8 mouse cellular contexts compared by ENCODE assay signal in genomic region chr4:124657781-124658180, GRCm38 (mm10). TPM values are rescaled to one million over a fixed set of nuclear protein-coding genes. Genes with fewer than 3 reads are reported as not detected.
A peak's percentile ranks its signal among the peaks of the same experiment; 100 is the strongest.
DNase-seq lines count a peak whose midpoint lies in the region; ATAC-seq and TF ChIP-seq lines count a peak whose summit lies in the region.

No protein-coding gene starts in this region.

- H3K4me2 ChIP-seq in heart, embryonic 11.5 days = peak overlapping the region; percentile 100
- H3K4me2 ChIP-seq in limb, embryonic 14.5 days (replicated peaks; ENCODE audit: low read depth, low read length, severe bottlenecking) = peak overlapping the region; percentile 98
- H3K4me2 ChIP-seq in stomach, postnatal 0 days (replicated peaks; ENCODE audit: low read depth) = peak overlapping the region; percentile 95

- TF ChIP-seq EP300 in stomach, postnatal 0 days (optimal IDR thresholded peaks at IDR 0.05) = no peak

- no peak for TF ChIP-seq CTCF in stomach, postnatal 0 days (IDR thresholded peaks at IDR 0.05; ENCODE audit: low read depth)

- H3K27ac ChIP-seq in heart, embryonic 11.5 days (ENCODE audit: low read depth, low read length) = no peak overlapping the region
- peak overlapping the region; percentile 84 for H3K27ac ChIP-seq in forebrain, embryonic 10.5 days
- no peak overlapping the region for H3K27ac ChIP-seq in limb, embryonic 14.5 days (replicated peaks; ENCODE audit: low read depth, low read length)
- H3K27ac ChIP-seq in stomach, postnatal 0 days (replicated peaks) = no peak overlapping the region

- H3K36me3 ChIP-seq in heart, embryonic 11.5 days (ENCODE audit: control insufficient read depth, insufficient read depth, low read length) = no peaks in the 10 kb centered on the region
- no peaks in the 10 kb centered on the region for H3K36me3 ChIP-seq in forebrain, embryonic 10.5 days (replicated peaks)
- H3K36me3 ChIP-seq in limb, embryonic 14.5 days (ENCODE audit: control insufficient read depth, insufficient read depth, low read length) = no peaks in the 10 kb centered on the region
- H3K36me3 ChIP-seq in stomach, postnatal 0 days (ENCODE audit: control insufficient read depth, insufficient read depth, low read length) = no peaks in the 10 kb centered on the region

- DNase-seq in heart, adult 18-20 months = no peak
- DNase-seq in CD4-positive, CD25-positive, alpha-beta regulatory T cell, adult 2 months (ENCODE audit: low read depth, low spot score) = peak; percentile 34
- no peak for DNase-seq in forebrain, embryonic 10.5 days (ENCODE audit: extremely low spot score, low spot score)
- no peak for DNase-seq in limb, embryonic 14.5 days (ENCODE audit: low spot score)
- no peak for DNase-seq in stomach, postnatal 0 days (ENCODE audit: low spot score)
- no peak for DNase-seq in right cerebral cortex, adult 18-20 months

- H3K27me3 ChIP-seq in heart, embryonic 11.5 days (ENCODE audit: control insufficient read depth, insufficient read depth, low read length) = peaks cover 83% of the 10 kb centered on the region
- H3K27me3 ChIP-seq in forebrain, embryonic 10.5 days (ENCODE audit: poor library complexity, severe bottlenecking) = peaks cover 99% of the 10 kb centered on the region
- peaks cover 71% of the 10 kb centered on the region for H3K27me3 ChIP-seq in limb, embryonic 14.5 days (ENCODE audit: control insufficient read depth, insufficient read depth, low read length)
- peaks cover 29% of the 10 kb centered on the region for H3K27me3 ChIP-seq in stomach, postnatal 0 days (ENCODE audit: control insufficient read depth, insufficient read depth, low read length)

- peak overlapping the region; percentile 72 for H3K4me3 ChIP-seq in heart, embryonic 11.5 days (ENCODE audit: low read depth, low read length)
- peak overlapping the region; percentile 63 for H3K4me3 ChIP-seq in forebrain, embryonic 10.5 days
- H3K4me3 ChIP-seq in limb, embryonic 14.5 days (replicated peaks; ENCODE audit: low read length) = peak overlapping the region; percentile 58
- peak overlapping the region; percentile 56 for H3K4me3 ChIP-seq in stomach, postnatal 0 days (ENCODE audit: low read depth, low read length)

- TF ChIP-seq POLR2A in limb, embryonic 14.5 days (IDR thresholded peaks at IDR 0.05; ENCODE audit: borderline replicate concordance, extremely low read depth, insufficient read depth, insufficient read length) = no peak

- no peak for ATAC-seq in heart, embryonic 11.5 days (replicated peaks; ENCODE audit: insufficient number of reproducible peaks, low FRiP score, low TSS enrichment)
- no peak for ATAC-seq in limb, embryonic 14.5 days (ENCODE audit: low FRiP score, low read depth)
- peak; percentile 4; the same call in 1 of the 2 replicates for ATAC-seq in stomach, postnatal 0 days (ENCODE audit: low FRiP score, low TSS enrichment)
- ATAC-seq in inflammation-experienced regulatory T-cells, adult 6 months = no peak

- H3K9me3 ChIP-seq in heart, embryonic 11.5 days (replicated peaks; ENCODE audit: control insufficient read depth, low read length) = no peaks in the 10 kb centered on the region
- no peaks in the 10 kb centered on the region for H3K9me3 ChIP-seq in forebrain, embryonic 10.5 days
- no peaks in the 10 kb centered on the region for H3K9me3 ChIP-seq in limb, embryonic 14.5 days (ENCODE audit: control insufficient read depth, low read length)
- no peaks in the 10 kb centered on the region for H3K9me3 ChIP-seq in stomach, postnatal 0 days (ENCODE audit: control insufficient read depth, low read length)

- WGBS in heart, embryonic 11.5 days (ENCODE audit: insufficient replicate concordance) = 1% methylated on average over 36 of the region's 61 CpGs
- WGBS in forebrain, embryonic 10.5 days = 0% methylated on average over 59 of the region's 61 CpGs
- under 1% methylated on average over 29 of the region's 61 CpGs for WGBS in limb, embryonic 14.5 days
- WGBS in stomach, postnatal 0 days = under 1% methylated on average over 28 of the region's 61 CpGs

- H3K4me1 ChIP-seq in heart, embryonic 11.5 days (ENCODE audit: control insufficient read depth, insufficient read depth, low read length) = peaks cover 18% of the 10 kb centered on the region
- peaks cover 68% of the 10 kb centered on the region for H3K4me1 ChIP-seq in forebrain, embryonic 10.5 days
- peaks cover 3% of the 10 kb centered on the region; the same call in 1 of the 2 replicates for H3K4me1 ChIP-seq in limb, embryonic 14.5 days (ENCODE audit: control insufficient read depth, insufficient read depth, low read length)
- peaks cover 8% of the 10 kb centered on the region; the same call in 1 of the 2 replicates for H3K4me1 ChIP-seq in stomach, postnatal 0 days (replicated peaks; ENCODE audit: control insufficient read depth, insufficient read depth)

- no peak overlapping the region; the same call in 1 of the 2 replicates for H3K9ac ChIP-seq in heart, embryonic 11.5 days (ENCODE audit: low read depth, low read length)
- H3K9ac ChIP-seq in limb, embryonic 14.5 days (ENCODE audit: low read depth, low read length, severe bottlenecking) = peak overlapping the region; percentile 21; the same call in 1 of the 2 replicates
- no peak overlapping the region for H3K9ac ChIP-seq in stomach, postnatal 0 days (ENCODE audit: low read length)

RNA-seq across cellular contexts. Expression of gene Pou3f1, which starts 1.2 kb away (rescaled TPM):
- 0.21 and 0.24 TPM in 2 replicates for polyA plus RNA-seq in heart, embryonic 11.5 days (2014; fragmentation: Nextera tagmentation; extraction: Ambion mirVana)
- under 1 TPM; 0.15 to 0.33 TPM for total RNA-seq in heart, adult 18-20 months (2021)
- polyA plus RNA-seq in forebrain, embryonic 10.5 days (2016; fragmentation: Nextera tagmentation; extraction: Ambion mirVana) = 2.7 and 3.0 TPM in 2 replicates
- 1.2 and 1.7 TPM in 2 replicates for polyA plus RNA-seq in limb, embryonic 14.5 days (2012; rRNA removed)
- polyA plus RNA-seq in limb, embryonic 14.5 days (2014; fragmentation: Nextera tagmentation; extraction: Ambion mirVana) = 0.97 and 1.2 TPM in 2 replicates
- 0.13 TPM in 2 replicates for polyA plus RNA-seq in stomach, postnatal 0 days (2015; fragmentation: Nextera tagmentation; extraction: Ambion mirVana)
- polyA plus RNA-seq in inflammation-experienced regulatory T-cells, adult 6 months (2017; shearing (Covaris generic)) = not detected

RNA-seq across cellular contexts. Expression of gene Utp11, which starts 35.6 kb away (rescaled TPM):
- polyA plus RNA-seq in heart, embryonic 11.5 days (2014; fragmentation: Nextera tagmentation; extraction: Ambion mirVana) = 57.1 and 60.7 TPM in 2 replicates
- 10 to 100 TPM; 11.0 to 14.0 TPM for total RNA-seq in heart, adult 18-20 months (2021)
- polyA plus RNA-seq in forebrain, embryonic 10.5 days (2016; fragmentation: Nextera tagmentation; extraction: Ambion mirVana) = 63.0 and 65.9 TPM in 2 replicates
- 29.2 and 52.0 TPM in 2 replicates for polyA plus RNA-seq in limb, embryonic 14.5 days (2012; rRNA removed)
- 59.4 and 61.1 TPM in 2 replicates for polyA plus RNA-seq in limb, embryonic 14.5 days (2014; fragmentation: Nextera tagmentation; extraction: Ambion mirVana)
- polyA plus RNA-seq in stomach, postnatal 0 days (2015; fragmentation: Nextera tagmentation; extraction: Ambion mirVana) = 105 TPM in 2 replicates
- 10 to 100 TPM; 84.4 to 92.4 (median 85.0) TPM for polyA plus RNA-seq in inflammation-experienced regulatory T-cells, adult 6 months (2017; shearing (Covaris generic))

RNA-seq across cellular contexts. Expression of gene Fhl3, which starts 42.7 kb away (rescaled TPM):
- polyA plus RNA-seq in heart, embryonic 11.5 days (2014; fragmentation: Nextera tagmentation; extraction: Ambion mirVana) = 6.3 and 6.4 TPM in 2 replicates
- 10 to 100 TPM in 1 of 2 experiments, 1 to 10 TPM in 1; 8.2 to 13.8 TPM for total RNA-seq in heart, adult 18-20 months (2021)
- 5.5 and 8.7 TPM in 2 replicates for polyA plus RNA-seq in forebrain, embryonic 10.5 days (2016; fragmentation: Nextera tagmentation; extraction: Ambion mirVana)
- 30.6 and 43.7 TPM in 2 replicates for polyA plus RNA-seq in limb, embryonic 14.5 days (2012; rRNA removed)
- 18.1 and 20.4 TPM in 2 replicates for polyA plus RNA-seq in limb, embryonic 14.5 days (2014; fragmentation: Nextera tagmentation; extraction: Ambion mirVana)
- polyA plus RNA-seq in stomach, postnatal 0 days (2015; fragmentation: Nextera tagmentation; extraction: Ambion mirVana) = 7.4 and 9.0 TPM in 2 replicates
- 10 to 100 TPM in 2 of 3 experiments, 1 to 10 TPM in 1; 8.2 to 15.6 (median 13.5) TPM for polyA plus RNA-seq in inflammation-experienced regulatory T-cells, adult 6 months (2017; shearing (Covaris generic))

RNA-seq across cellular contexts. Expression of gene 3100002H09Rik, which starts 47.2 kb away (rescaled TPM):
- not detected in 2 replicates for polyA plus RNA-seq in heart, embryonic 11.5 days (2014; fragmentation: Nextera tagmentation; extraction: Ambion mirVana)
- total RNA-seq in heart, adult 18-20 months (2021) = not detected
- polyA plus RNA-seq in forebrain, embryonic 10.5 days (2016; fragmentation: Nextera tagmentation; extraction: Ambion mirVana) = 0.31 and 0.61 TPM in 2 replicates
- polyA plus RNA-seq in limb, embryonic 14.5 days (2012; rRNA removed) = not detected in 2 replicates
- not detected in 2 replicates for polyA plus RNA-seq in limb, embryonic 14.5 days (2014; fragmentation: Nextera tagmentation; extraction: Ambion mirVana)
- not detected in 2 replicates for polyA plus RNA-seq in stomach, postnatal 0 days (2015; fragmentation: Nextera tagmentation; extraction: Ambion mirVana)
- not detected for polyA plus RNA-seq in inflammation-experienced regulatory T-cells, adult 6 months (2017; shearing (Covaris generic))

RNA-seq across cellular contexts. Expression of gene Sf3a3, which starts 56.8 kb away (rescaled TPM):
- 109 and 113 TPM in 2 replicates for polyA plus RNA-seq in heart, embryonic 11.5 days (2014; fragmentation: Nextera tagmentation; extraction: Ambion mirVana)
- 10 to 100 TPM; 18.8 to 19.4 TPM for total RNA-seq in heart, adult 18-20 months (2021)
- 260 and 269 TPM in 2 replicates for polyA plus RNA-seq in forebrain, embryonic 10.5 days (2016; fragmentation: Nextera tagmentation; extraction: Ambion mirVana)
- 48.9 and 78.6 TPM in 2 replicates for polyA plus RNA-seq in limb, embryonic 14.5 days (2012; rRNA removed)
- 122 and 128 TPM in 2 replicates for polyA plus RNA-seq in limb, embryonic 14.5 days (2014; fragmentation: Nextera tagmentation; extraction: Ambion mirVana)
- polyA plus RNA-seq in stomach, postnatal 0 days (2015; fragmentation: Nextera tagmentation; extraction: Ambion mirVana) = 58.7 and 63.5 TPM in 2 replicates
- polyA plus RNA-seq in inflammation-experienced regulatory T-cells, adult 6 months (2017; shearing (Covaris generic)) = 100 to 1,000 TPM; 106 to 117 (median 115) TPM
